ENCODE assay signal across 8 mouse cellular contexts in genomic region chr13:48273451-48274069, GRCm38 (mm10). TPM values are rescaled to one million over a fixed set of nuclear protein-coding genes. Genes with fewer than 3 reads are reported as not detected.
A peak's percentile ranks its signal among the peaks of the same experiment; 100 is the strongest.
DNase-seq lines count a peak whose midpoint lies in the region; ATAC-seq and TF ChIP-seq lines count a peak whose summit lies in the region.

No protein-coding gene starts in this region.

- H3K4me2 ChIP-seq in hindbrain, postnatal 0 days (ENCODE audit: low read depth, low read length), result peak overlapping the region; percentile 55

- H3K27ac ChIP-seq in hindbrain, postnatal 0 days, result no peak overlapping the region

- H3K9ac ChIP-seq in hindbrain, postnatal 0 days (replicated peaks; ENCODE audit: low read length), result no peak overlapping the region

- no peaks in the 10 kb centered on the region for H3K36me3 ChIP-seq in hindbrain, postnatal 0 days (ENCODE audit: insufficient read depth, low read length)

- H3K27me3 ChIP-seq in hindbrain, postnatal 0 days (ENCODE audit: insufficient read depth, low read length), result no peaks in the 10 kb centered on the region

- H3K4me1 ChIP-seq in hindbrain, postnatal 0 days (ENCODE audit: insufficient read depth, low read length), result peaks cover 15% of the 10 kb centered on the region; the same call in 1 of the 2 replicates

- peak; percentile 88 for ATAC-seq in hindbrain, postnatal 0 days
- ATAC-seq in inflammation-experienced regulatory T-cells, adult 6 months, result no peak

- TF ChIP-seq CTCF in hindbrain, postnatal 0 days (IDR thresholded peaks at IDR 0.05; ENCODE audit: low read depth), result peak; percentile 90

- 2% methylated on average over 15 of the region's 15 CpGs for WGBS in hindbrain, postnatal 0 days

- H3K4me3 ChIP-seq in hindbrain, postnatal 0 days (ENCODE audit: low read length), result peak overlapping the region; percentile 20; the same call in 1 of the 2 replicates

- H3K9me3 ChIP-seq in hindbrain, postnatal 0 days (ENCODE audit: low read length), result no peaks in the 10 kb centered on the region

- peak; percentile 65 for DNase-seq in Muller cell, postnatal 12 days (ENCODE audit: inconsistent ontology term)
- DNase-seq in cerebellum, adult 9-11 months, result peak; percentile 2
- peak; percentile 27 to 67 for DNase-seq in frontal cortex, adult 2 months (ENCODE audit: extremely low spot score in 1 of 2, low spot score in 1 of 2)
- peak; percentile 83 for DNase-seq in hindbrain, postnatal 0 days (ENCODE audit: low spot score)
- DNase-seq in left cerebral cortex, adult 8-10 months (ENCODE audit: low spot score in 2 of 2), result peak; percentile 11 to 19
- peak; percentile 57 for DNase-seq in lung, postnatal 36 days
- DNase-seq in right cerebral cortex, postnatal 36 days (ENCODE audit: low spot score in 2 of 2), result peak; percentile 5 to 10

RNA-seq across cellular contexts. Expression of gene Id4, which starts 12.5 kb away (rescaled TPM):
- polyA plus RNA-seq in frontal cortex, adult 2 months (2012; rRNA removed), result 35.7 and 39.8 TPM in 2 replicates
- 66.3 and 67.8 TPM in 2 replicates for total RNA-seq in hindbrain, postnatal 0 days (2014; rRNA removed)
- polyA plus RNA-seq in hindbrain, postnatal 0 days (2015; fragmentation: Nextera tagmentation; extraction: Ambion mirVana), result 60.6 and 65.6 TPM in 2 replicates
- 10 to 100 TPM; 55.0 to 68.0 (median 62.2) TPM for total RNA-seq in left cerebral cortex, adult 8-10 months (2022)
- not detected for polyA plus RNA-seq in inflammation-experienced regulatory T-cells, adult 6 months (2017; shearing (Covaris generic))

Comparison
In these comparisons a context has a peak if more than half of its experiments do, and no peak if none do; other contexts are left out.
1. DNase-seq: peak in every context shown above with its lines; median percentile 83 in hindbrain, postnatal 0 days; 65 in Muller cell, postnatal 12 days; 57 in lung, postnatal 36 days; 47 in frontal cortex, adult 2 months; 15 in left cerebral cortex, adult 8-10 months; 8 in right cerebral cortex, postnatal 36 days; 2 in cerebellum, adult 9-11 months.
2. RNA of gene Id4, which starts 12.5 kb away (polyA plus RNA-seq): 60.6 to 65.6 TPM in hindbrain, postnatal 0 days and 35.7 to 39.8 TPM in frontal cortex, adult 2 months; not detected in inflammation-experienced regulatory T-cells, adult 6 months; every median in the first group is over 10 times any median in the second.